Mouse (Mus musculus) ZHBTc4 (cell line): Measurements from ENCODE around the gene Myom1.

Experiments
- DNase-seq: peaks from one replicate; pipeline ENCODE4 v3.0.0-alpha.2; 2011; ENCODE audit warnings: low read depth, low spot score

Myom1 gene

DNA sequence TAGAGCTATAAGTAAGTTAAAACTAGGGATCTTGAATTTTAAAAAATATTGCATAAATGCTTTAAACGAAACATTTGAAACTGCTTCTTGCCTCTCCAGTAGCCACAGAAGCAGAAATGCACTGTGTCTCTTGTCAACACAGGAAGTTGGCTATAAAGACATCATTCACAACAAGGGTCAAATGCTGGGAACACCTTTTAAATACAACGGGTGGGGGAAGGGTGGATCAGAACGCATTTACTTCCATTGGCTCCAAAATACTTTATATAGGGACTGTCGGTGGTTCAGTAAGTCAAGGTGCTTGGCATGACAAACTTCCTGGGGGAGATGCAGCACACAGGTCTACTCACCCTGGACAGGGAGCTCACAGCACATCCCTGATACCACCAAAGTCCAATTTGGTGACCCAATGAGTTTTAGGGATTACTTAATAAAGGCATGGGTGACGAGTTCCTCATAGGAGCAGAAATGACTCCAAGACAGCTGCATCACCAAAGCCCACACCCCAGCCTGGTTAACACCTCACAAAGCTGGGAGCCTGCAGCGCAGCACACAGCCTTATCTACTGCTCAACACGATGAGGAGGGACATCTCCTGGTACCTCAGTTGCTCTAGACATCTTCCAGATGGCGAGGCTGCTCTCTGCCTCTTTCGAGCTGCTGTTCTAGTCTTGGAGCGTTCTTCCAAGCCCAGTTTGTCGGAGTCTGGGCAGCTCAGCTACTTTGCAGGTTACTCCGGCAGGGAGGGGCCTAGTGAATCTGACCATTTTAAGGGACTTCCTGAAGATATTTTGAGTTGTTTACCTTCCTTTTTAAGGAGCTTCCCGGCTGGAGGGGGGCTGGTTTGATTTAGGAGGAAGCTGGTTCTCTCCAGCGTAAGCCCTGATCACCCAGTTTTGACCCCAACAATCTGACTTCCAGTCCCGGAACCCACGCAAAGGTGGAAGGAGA is 134.2 kb downstream of the Myom1 start:
- no peak for DNase-seq

DNA sequence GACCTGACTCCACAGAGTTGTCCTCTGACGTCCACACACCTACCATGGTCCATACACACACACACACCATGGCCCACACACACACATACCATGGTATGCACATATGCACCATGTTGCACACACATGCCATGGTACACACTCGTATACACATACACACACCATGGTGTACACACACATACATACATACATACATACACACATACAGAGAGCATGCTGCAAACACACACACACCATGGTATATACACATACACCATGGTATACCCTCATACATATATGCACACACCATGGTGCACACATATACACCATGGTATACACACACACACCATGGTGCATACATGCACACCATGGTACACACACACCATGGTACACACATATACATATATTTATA is 134.9 kb downstream of the Myom1 start:
- no peak for DNase-seq

DNA sequence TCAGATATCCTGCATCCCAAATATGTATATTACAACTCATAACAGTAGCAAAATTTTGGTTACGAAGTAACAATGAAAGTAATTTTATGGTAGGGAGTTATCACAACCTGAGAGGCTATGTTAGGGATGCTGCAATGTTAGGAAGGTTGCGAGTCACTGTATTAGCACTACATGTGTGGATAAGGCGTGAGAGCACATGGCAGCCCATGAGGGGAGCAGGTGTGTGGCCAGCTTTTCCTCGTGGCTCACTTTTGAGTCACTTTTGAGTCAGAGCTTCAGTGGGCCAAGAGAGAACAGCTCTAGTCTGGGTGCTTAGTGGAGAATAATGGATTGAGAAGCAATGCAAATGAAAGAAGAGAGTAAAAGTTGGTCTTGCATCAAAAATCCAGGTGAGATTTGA is 139.6 kb downstream of the Myom1 start:
- DNase-seq = no peak

DNA sequence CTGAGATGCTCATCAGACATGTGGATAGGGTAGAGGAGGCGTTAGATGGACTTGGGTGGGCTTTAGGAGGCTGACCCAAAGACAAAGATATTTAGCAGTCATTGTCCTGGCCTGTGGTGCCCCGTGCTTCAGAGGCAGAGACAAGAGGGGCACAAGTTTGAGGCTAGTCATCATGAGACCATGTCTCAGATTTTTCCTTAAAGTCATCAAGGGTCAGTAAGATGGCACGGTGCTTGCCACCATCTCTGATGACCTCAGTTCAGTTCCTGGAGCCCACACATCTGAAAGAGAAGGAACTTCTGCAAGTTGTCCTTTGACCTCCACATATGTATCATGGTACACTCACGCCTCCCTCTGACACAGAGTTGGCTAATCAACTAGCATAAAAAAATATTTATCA is 140.7 kb downstream of the Myom1 start:
- DNase-seq = no peak

DNA sequence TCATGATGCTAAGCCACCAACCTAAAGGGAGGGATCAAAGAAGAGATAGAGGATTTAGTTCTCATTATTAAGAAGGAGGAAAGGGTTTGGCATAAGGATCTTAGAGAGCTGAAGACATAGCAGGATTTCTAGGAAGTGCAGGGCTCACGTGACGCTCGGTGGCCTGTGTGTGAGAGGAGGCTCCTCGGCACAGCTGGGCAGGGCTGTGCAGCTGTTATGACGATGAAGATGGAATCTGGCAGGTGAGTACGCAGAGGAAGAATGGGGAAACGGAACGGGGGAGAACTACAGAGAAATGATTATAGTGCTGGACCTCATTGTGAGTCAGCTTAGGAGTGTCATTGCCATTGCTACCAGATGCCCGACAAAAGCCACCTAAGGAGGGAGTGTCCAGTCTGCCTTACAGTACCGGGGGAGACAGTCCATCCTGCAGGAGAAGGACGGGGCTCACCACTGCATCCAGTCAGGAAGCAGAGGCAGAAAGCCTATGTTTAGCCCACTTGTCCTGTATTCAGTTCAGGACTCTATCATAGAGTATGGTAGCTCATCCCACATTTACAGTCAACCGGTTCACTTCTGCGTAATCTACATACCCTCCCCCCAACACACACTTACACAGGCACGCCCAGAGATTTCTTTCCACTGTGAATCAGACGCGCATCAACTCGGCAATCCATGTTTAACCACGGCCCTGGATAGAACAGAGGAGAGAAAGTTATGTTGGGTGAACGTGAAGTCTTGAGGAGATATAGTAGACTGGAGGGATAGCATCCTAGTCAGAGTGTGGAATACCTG is 142.1 kb downstream of the Myom1 start:
- DNase-seq = no peak

DNA sequence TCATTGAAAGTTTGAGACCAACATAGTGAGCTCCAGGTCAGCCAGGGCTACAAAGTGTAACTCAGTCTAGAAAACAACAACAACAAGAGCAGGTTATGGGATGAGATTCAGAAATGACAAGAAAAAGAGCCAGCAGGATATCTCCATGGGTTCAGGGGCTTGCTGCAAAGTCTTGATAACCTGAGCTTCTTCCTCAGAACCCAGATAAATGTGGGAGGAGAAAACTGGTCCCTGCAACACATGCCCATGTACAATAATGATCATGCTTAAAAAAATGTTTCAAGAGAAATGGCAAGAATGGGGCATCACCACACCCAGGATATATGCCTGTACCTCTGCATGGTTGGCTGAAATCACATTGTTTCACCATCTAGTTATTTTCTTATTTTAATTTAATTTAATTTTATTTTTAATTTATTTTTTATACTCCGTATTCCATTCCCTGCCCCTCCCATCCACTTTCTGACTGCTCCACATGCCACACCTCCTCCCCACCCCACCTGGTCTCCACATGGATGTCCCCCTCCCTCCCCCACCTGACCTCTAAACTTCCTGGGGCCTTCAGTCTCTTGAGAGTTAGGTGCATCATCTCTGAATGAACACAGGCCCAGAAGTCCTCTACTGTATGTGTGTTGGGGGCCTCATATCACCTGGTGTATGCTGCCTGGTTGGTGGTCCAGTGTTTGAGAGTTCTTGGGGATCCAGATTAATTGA is 143.0 kb downstream of the Myom1 start:
- DNase-seq = no peak

DNA sequence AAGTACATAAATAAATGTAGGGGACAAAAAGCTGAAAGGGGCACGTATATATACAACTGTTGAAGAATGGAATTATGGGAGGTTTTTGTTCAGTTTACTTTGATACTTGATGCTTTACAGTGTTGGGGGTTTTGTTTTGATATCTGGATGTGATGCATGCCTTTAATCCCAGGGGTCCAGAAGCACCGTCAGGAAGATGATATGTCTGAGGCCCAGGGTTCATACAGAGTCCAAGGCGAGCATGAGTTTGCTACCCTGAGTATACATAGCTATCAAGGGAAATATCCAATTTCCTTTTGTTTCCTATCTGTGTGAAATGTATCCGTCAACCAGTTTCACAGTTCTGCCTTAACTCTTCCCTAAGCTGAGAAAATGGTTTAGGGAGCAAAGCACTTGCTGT is 150.9 kb downstream of the Myom1 start:
- no peak for DNase-seq

DNA sequence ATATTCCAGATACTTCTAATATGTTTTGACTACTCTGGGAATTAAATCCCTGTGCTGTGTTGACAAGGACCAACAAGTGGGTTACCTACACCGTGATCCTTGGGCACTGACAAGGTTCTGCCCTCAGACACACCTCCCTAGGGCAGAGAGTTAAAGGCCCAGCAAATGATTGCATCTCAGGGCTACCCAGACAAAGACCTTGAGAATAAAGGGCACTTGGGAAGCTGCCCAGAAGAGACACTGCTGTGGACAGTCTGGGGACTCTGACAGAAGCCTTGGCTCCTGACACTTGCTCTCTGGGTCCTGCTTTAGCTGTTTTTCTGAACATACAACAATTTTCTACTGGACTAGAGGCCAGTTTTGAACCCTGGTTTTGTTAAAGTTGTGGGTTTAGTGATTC is 152.8 kb downstream of the Myom1 start:
- no peak for DNase-seq

DNA sequence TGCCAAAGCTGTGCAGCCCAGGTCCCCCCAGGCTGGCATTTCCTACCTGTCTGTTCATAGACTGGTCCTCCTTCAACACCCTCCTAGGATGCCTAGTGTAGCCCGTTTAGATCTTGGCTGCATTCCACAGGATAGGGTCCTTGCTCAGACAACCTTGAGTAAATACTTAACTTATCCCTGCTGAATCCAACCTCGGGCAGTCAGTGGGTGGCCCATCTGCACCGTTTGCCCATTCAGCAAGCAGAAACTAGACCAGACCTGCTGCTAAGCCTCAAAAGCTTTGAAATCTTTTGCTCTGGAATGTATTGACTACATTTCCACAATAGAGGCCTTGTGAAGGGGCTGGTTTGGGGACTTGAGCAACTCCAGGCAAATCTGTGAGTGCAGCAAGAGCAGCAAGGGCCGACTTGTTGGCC is 156.7 kb downstream of the Myom1 start:
- DNase-seq = peak; percentile 77

DNA sequence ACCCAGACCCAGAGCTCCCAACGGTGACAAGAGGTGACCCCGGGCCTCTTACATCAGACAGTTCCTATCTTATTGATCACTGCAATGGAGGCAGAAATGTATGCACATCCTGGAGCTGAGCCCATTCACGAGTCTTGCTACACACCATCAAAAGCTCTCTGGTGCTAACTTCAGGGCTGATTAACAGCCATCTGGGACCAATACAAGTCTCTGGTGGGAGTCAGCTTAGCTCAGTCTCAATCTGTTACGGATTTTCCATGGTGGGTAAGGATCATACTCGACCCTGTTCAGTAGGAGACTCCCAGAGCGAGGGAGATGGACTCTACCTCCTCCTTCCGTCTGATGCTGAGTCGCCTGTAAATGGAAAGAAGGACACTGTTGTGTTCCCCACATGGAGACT is 157.3 kb downstream of the Myom1 start:
- no peak for DNase-seq

DNA sequence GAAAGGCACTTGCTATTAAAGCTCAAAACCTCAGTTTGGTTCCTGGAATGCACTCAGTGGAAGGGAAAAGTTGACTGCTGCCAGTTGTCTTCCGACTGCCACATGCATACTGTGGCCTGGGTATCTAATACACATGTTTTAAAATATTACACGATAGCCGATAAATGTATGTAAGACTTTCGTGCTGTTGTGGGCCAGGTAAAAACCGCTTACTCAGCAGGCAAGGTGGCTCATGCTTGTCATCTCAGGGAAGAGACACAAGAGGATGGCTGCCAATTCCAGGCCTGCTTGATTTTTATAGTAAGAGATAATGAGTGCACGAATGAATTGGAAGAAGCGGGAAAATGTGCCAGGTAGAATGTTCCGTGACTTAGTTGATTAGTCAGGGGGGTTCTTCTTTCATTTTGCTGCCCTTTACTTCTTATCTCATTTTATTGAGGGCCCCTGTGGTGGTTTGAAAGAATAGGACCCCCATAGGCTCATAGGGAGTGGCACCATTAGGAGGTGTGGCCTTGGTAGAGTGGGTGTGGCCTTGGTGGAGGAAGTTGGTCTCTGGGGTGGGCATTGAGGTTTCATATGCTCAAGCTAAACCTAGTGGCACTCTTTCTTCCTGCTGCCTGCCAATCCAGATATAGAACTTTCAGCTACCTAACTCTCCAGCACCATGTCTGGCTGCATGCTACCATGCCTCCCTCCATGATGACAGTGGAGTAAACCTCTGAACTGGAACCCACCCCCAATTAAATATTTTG is 158.0 kb downstream of the Myom1 start:
- DNase-seq = no peak

DNA sequence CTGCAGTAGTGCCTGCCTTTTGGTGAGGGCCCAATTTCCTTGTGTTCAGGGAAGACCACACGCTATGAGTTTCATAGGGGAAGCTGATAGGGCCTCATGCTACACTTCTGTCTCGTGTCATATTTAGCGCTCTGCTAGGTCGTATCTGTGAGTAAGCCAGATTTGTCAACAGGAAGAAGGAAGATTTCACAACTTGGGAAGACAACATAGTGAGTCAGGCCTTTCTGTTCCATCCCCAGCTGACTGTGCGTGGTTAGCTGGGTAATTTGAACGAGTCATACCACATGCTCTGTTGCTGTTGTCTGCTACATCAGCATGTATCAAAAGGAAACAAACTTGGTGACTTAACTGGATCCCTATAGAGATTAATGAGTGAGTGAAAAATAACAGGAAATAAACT is 162.6 kb downstream of the Myom1 start:
- DNase-seq = no peak

DNA sequence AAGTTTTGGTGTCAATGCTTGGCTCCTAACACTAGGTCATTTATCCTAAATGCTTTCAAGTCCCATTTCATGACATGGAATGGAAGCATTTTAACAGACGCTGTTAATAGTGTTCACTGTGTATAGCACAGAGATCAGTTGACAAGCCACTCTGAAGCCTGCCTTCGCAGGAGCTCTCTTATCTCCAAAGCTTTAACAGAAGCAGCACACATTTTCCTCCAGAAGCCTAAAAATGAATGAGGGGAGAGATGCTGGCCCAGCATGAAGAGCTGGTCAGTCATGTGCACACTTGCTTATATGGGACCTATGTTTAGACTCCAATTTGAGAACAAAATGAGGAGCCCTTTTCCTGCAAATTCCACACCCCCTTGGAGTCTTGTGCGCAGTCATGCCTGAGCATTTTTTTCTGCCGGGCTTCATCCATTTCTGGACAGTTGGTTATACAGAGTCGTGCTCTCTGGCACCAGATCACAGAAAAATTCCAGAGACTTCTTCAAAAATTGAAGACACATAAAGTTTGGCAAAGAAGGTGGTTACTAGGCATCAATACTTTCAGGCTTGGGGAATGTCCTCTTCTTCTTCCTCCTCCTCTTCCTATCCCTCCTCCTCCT is 165.9 kb downstream of the Myom1 start:
- no peak for DNase-seq

DNA sequence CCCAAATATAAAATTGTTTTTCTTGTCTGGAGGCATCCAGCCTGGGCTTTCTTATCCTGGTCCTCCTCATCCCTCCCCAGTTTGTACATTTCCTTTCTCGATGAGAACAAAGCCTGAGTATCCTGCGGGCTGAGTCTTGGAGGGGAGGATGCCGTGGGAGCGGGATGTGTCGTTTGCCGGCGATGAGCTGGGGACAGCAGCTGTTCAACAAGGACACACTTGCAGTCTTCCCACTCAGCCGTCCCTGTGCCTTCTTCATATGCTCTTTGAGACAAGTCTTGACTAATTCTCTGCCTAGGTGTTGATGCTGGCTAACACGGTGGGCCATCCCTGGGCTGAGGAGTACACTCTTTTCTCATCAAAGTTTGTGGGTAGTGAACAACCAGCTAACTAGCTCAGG is 166.4 kb downstream of the Myom1 start:
- DNase-seq = no peak

DNA sequence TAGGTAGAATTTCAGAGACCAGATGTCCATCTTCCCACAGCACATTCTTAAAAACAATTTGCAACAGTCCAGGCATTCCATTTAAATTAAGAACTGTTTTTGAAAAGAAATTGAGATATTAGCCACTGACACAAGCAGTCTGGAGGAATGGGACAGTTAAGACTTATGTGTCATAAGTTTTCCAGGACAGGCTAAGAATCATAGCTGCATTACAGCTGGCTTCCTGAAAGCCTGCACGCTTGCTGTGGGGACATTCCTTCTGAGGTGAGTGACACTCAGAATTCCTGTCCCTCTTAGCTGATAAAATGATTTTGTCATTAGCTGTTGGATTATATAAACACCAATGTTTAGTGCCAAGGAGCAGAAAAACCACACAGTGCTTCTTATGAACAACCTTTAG is 167.2 kb downstream of the Myom1 start:
- DNase-seq = no peak

DNA sequence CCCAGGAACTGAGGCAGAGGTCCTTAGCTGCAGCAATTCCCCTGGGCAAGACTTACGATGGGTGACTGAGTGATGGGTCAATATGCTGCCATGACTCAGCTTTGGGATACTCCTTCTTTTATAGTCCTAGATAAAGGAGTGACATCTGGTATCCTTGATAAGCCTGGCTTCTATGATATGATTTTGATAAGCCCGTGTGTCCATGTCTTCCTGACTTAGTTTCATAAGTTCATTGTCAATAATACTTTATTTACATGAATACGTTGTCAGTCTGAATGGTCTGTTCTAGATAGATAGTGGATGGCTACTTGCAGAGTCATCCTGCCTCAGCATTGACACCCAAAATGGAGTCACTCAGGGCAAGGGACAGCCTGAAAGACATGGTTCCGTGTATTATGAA is 168.7 kb downstream of the Myom1 start:
- no peak for DNase-seq
